Mouse (Mus musculus): Measurements from ENCODE around the gene Urad. TPM values are rescaled to one million over a fixed set of nuclear protein-coding genes. Genes with fewer than 3 reads are reported as not detected.
A peak's percentile ranks its signal among the peaks of the same experiment; 100 is the strongest.

Gene Urad
- polyA plus RNA-seq, 1 experiment from 2014 or later, result 2.6 TPM

- peaks cover 3% of the 10 kb centered on the region; the same call in 1 of the 2 replicates for H3K4me1 ChIP-seq (ENCODE audit: control insufficient read depth, insufficient read depth, low read length)
Measured at GRCm38 (mm10) chr5:147304276-147305155, 17.7 kb downstream of the Urad start.

GRCm38 (mm10) chr5:147302746-147303400 lies 19.4 kb downstream of the Urad start:
- H3K9me3 ChIP-seq (ENCODE audit: control insufficient read depth, low read length), result no peaks in the 10 kb centered on the region
- H3K4me2 ChIP-seq (ENCODE audit: low read depth, low read length), result peak overlapping the region; percentile 69
- peaks cover 58% of the 10 kb centered on the region for H3K27me3 ChIP-seq (replicated peaks; ENCODE audit: control insufficient read depth, insufficient read depth, low read length)
- H3K9ac ChIP-seq (ENCODE audit: low read depth, low read length), result peak overlapping the region; percentile 92
- peak overlapping the region; percentile 68 for H3K4me3 ChIP-seq (ENCODE audit: low read length)
- ATAC-seq, result no peak
- peaks cover 8% of the 10 kb centered on the region; the same call in 1 of the 2 replicates for H3K4me1 ChIP-seq (ENCODE audit: control insufficient read depth, insufficient read depth, low read length)
- peak overlapping the region; percentile 80 for H3K27ac ChIP-seq (ENCODE audit: low read length)
- WGBS, result 7% methylated on average over 13 of the region's 13 CpGs
- H3K36me3 ChIP-seq (ENCODE audit: control insufficient read depth, insufficient read depth, low read length), result no peaks in the 10 kb centered on the region

More at GRCm38 (mm10) chr5:147304276-147305155, 17.7 kb downstream of the Urad start:
- Histone ChIP-seq H3K4me3 (ENCODE audit: low read length) (peak overlapping the region; percentile 68), H3K36me3 (ENCODE audit: control insufficient read depth, insufficient read depth, low read length) (no peaks in the 10 kb centered on the region), H3K9ac (ENCODE audit: low read depth, low read length) (peak overlapping the region; percentile 92), H3K27ac (ENCODE audit: low read length) (peak overlapping the region; percentile 96), H3K9me3 (ENCODE audit: control insufficient read depth, low read length) (no peaks in the 10 kb centered on the region), H3K27me3 (replicated peaks; ENCODE audit: control insufficient read depth, insufficient read depth, low read length) (peaks cover 57% of the 10 kb centered on the region), H3K4me2 (ENCODE audit: low read depth, low read length) (peak overlapping the region; percentile 69; the same call in 1 of the 2 replicates)
- WGBS, result under 1% methylated on average over 54 of the region's 54 CpGs
- no peak for ATAC-seq

- no peaks in the 10 kb centered on the region for H3K9me3 ChIP-seq (ENCODE audit: control insufficient read depth, low read length)
- H3K27ac ChIP-seq (ENCODE audit: low read length), result peak overlapping the region; percentile 80
- H3K4me1 ChIP-seq (ENCODE audit: control insufficient read depth, insufficient read depth, low read length), result peaks cover 8% of the 10 kb centered on the region; the same call in 1 of the 2 replicates
- WGBS, result 15% methylated on average over 8 of the region's 8 CpGs
- H3K27me3 ChIP-seq (replicated peaks; ENCODE audit: control insufficient read depth, insufficient read depth, low read length), result peaks cover 55% of the 10 kb centered on the region
- H3K4me3 ChIP-seq (ENCODE audit: low read length), result peak overlapping the region; percentile 68
- ATAC-seq, result no peak
- H3K36me3 ChIP-seq (ENCODE audit: control insufficient read depth, insufficient read depth, low read length), result no peaks in the 10 kb centered on the region
- peak overlapping the region; percentile 69 for H3K4me2 ChIP-seq (ENCODE audit: low read depth, low read length)
- peak overlapping the region; percentile 92 for H3K9ac ChIP-seq (ENCODE audit: low read depth, low read length)
Measured at GRCm38 (mm10) chr5:147302141-147302540, 20.1 kb downstream of the Urad start.

GRCm38 (mm10) chr5:147301781-147302070 lies 20.5 kb downstream of the Urad start:
- Histone ChIP-seq H3K4me3 (ENCODE audit: low read length) (peak overlapping the region; percentile 68), H3K4me1 (ENCODE audit: control insufficient read depth, insufficient read depth, low read length) (peaks cover 8% of the 10 kb centered on the region; the same call in 1 of the 2 replicates), H3K27me3 (replicated peaks; ENCODE audit: control insufficient read depth, insufficient read depth, low read length) (peaks cover 51% of the 10 kb centered on the region), H3K9ac (ENCODE audit: low read depth, low read length) (peak overlapping the region; percentile 92), H3K36me3 (ENCODE audit: control insufficient read depth, insufficient read depth, low read length) (no peaks in the 10 kb centered on the region), H3K9me3 (ENCODE audit: control insufficient read depth, low read length) (no peaks in the 10 kb centered on the region), H3K27ac (ENCODE audit: low read length) (peak overlapping the region; percentile 80), H3K4me2 (ENCODE audit: low read depth, low read length) (peak overlapping the region; percentile 69)
- ATAC-seq, result no peak
- 5% methylated on average over 10 of the region's 10 CpGs for WGBS

- H3K4me2 ChIP-seq (ENCODE audit: low read depth, low read length), result peak overlapping the region; percentile 69
- ATAC-seq, result no peak
Measured at GRCm38 (mm10) chr5:147300917-147301780, 21.1 kb downstream of the Urad start.

GRCm38 (mm10) chr5:147300001-147300363 lies 22.3 kb downstream of the Urad start:
- peak overlapping the region; percentile 69 for H3K4me2 ChIP-seq (ENCODE audit: low read depth, low read length)
- WGBS, result 10% methylated on average over 4 of the region's 4 CpGs
- peak; percentile 76 for ATAC-seq
- H3K9me3 ChIP-seq (ENCODE audit: control insufficient read depth, low read length), result no peaks in the 10 kb centered on the region
- H3K4me3 ChIP-seq (ENCODE audit: low read length), result peak overlapping the region; percentile 68
- H3K36me3 ChIP-seq (ENCODE audit: control insufficient read depth, insufficient read depth, low read length), result no peaks in the 10 kb centered on the region
- H3K27me3 ChIP-seq (replicated peaks; ENCODE audit: control insufficient read depth, insufficient read depth, low read length), result peaks cover 38% of the 10 kb centered on the region
- H3K4me1 ChIP-seq (ENCODE audit: control insufficient read depth, insufficient read depth, low read length), result 0 out of 2 replicates have a peak, but pooled peaks cover 6% of the 10 kb centered on the region
- H3K9ac ChIP-seq (ENCODE audit: low read depth, low read length), result peak overlapping the region; percentile 92
- H3K27ac ChIP-seq (ENCODE audit: low read length), result peak overlapping the region; percentile 80

More at GRCm38 (mm10) chr5:147300917-147301780, 21.1 kb downstream of the Urad start:
- WGBS, result 3% methylated on average over 21 of the region's 21 CpGs
- 0 out of 2 replicates have a peak, but pooled peaks cover 6% of the 10 kb centered on the region for H3K4me1 ChIP-seq (ENCODE audit: control insufficient read depth, insufficient read depth, low read length)
- peak overlapping the region; percentile 92 for H3K9ac ChIP-seq (ENCODE audit: low read depth, low read length)
- peak overlapping the region; percentile 68 for H3K4me3 ChIP-seq (ENCODE audit: low read length)
- peaks cover 46% of the 10 kb centered on the region for H3K27me3 ChIP-seq (replicated peaks; ENCODE audit: control insufficient read depth, insufficient read depth, low read length)
- H3K27ac ChIP-seq (ENCODE audit: low read length), result peak overlapping the region; percentile 80
- no peaks in the 10 kb centered on the region for H3K36me3 ChIP-seq (ENCODE audit: control insufficient read depth, insufficient read depth, low read length)
- no peaks in the 10 kb centered on the region for H3K9me3 ChIP-seq (ENCODE audit: control insufficient read depth, low read length)

- Histone ChIP-seq H3K4me3 (ENCODE audit: low read length) (peak overlapping the region; percentile 68), H3K4me2 (ENCODE audit: low read depth, low read length) (peak overlapping the region; percentile 69), H3K27me3 (replicated peaks; ENCODE audit: control insufficient read depth, insufficient read depth, low read length) (peaks cover 32% of the 10 kb centered on the region), H3K4me1 (ENCODE audit: control insufficient read depth, insufficient read depth, low read length) (0 out of 2 replicates have a peak, but pooled peaks cover 6% of the 10 kb centered on the region), H3K9me3 (ENCODE audit: control insufficient read depth, low read length) (no peaks in the 10 kb centered on the region), H3K27ac (ENCODE audit: low read length) (peak overlapping the region; percentile 80), H3K9ac (ENCODE audit: low read depth, low read length) (peak overlapping the region; percentile 92), H3K36me3 (ENCODE audit: control insufficient read depth, insufficient read depth, low read length) (no peaks in the 10 kb centered on the region)
- WGBS, result 2% methylated on average over 40 of the region's 41 CpGs
- peak; percentile 93 for ATAC-seq
Measured at GRCm38 (mm10) chr5:147299255-147300000, 22.8 kb downstream of the Urad start.

GRCm38 (mm10) chr5:147297249-147297648 lies 25.0 kb downstream of the Urad start:
- H3K4me1 ChIP-seq (ENCODE audit: control insufficient read depth, insufficient read depth, low read length), result peaks cover 12% of the 10 kb centered on the region
- H3K27me3 ChIP-seq (replicated peaks; ENCODE audit: control insufficient read depth, insufficient read depth, low read length), result peaks cover 21% of the 10 kb centered on the region
- no peak for ATAC-seq
- WGBS, result 66% methylated on average over 5 of the region's 5 CpGs
- H3K27ac ChIP-seq (ENCODE audit: low read length), result no peak overlapping the region
- H3K36me3 ChIP-seq (ENCODE audit: control insufficient read depth, insufficient read depth, low read length), result no peaks in the 10 kb centered on the region
- no peak overlapping the region for H3K4me2 ChIP-seq (ENCODE audit: low read depth, low read length)
- H3K9ac ChIP-seq (ENCODE audit: low read depth, low read length), result no peak overlapping the region
- no peaks in the 10 kb centered on the region for H3K9me3 ChIP-seq (ENCODE audit: control insufficient read depth, low read length)
- no peak overlapping the region for H3K4me3 ChIP-seq (ENCODE audit: low read length)

Data from intestine, embryonic 16.5 days (tissue).